Mouse (Mus musculus) heart, postnatal 0 days (tissue): ENCODE results near the gene Kit.

Source experiments
- CTCF ChIP-seq: IDR thresholded peaks from 2 replicates; pipeline ENCODE4 v1.5.1; 2016; ENCODE audit warnings: antibody characterized with exemption, control low read depth, low read depth
- EP300 ChIP-seq: IDR thresholded peaks from 2 replicates; pipeline ENCODE4 v1.6.1; 2016; ENCODE audit warnings: antibody characterized with exemption, low read depth

DNA sequence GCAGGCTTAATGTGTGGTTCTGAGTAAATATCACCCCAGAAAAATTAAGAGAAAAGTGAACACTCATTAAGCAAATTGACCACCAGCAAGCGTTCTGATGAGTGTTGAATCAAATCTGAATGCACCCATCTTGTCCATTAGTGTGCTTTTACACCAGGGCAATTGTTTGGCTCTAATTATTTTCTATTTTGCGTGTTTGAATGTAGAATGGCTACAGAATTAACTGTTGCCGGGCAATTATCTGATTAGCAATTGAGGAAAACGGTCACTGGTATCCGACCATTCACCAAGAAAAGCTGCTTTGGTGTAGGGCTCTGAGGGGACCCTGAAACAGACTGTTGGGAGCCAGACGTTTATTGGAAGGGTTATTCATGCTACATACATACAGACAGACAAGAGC lies 16.2 kb downstream of the Kit start:
- TF ChIP-seq CTCF (no peak), EP300 (no peak)
